Mouse (Mus musculus) neural tube, embryonic 10.5 days (tissue): ENCODE measurements around the gene Clstn1.

Experiments used
- DNase-seq: peaks from one replicate; pipeline ENCODE4 v3.0.0-alpha.2; 2017; ENCODE audit warnings: low spot score; ENCODE audit errors: extremely low spot score

Clstn1 gene

GRCm38 (mm10) chr4:149628372-149628771 lies 42.1 kb downstream of the Clstn1 start:
- DNase-seq, result no peak

GRCm38 (mm10) chr4:149628810-149629209 lies 42.5 kb downstream of the Clstn1 start:
- no peak for DNase-seq

DNA sequence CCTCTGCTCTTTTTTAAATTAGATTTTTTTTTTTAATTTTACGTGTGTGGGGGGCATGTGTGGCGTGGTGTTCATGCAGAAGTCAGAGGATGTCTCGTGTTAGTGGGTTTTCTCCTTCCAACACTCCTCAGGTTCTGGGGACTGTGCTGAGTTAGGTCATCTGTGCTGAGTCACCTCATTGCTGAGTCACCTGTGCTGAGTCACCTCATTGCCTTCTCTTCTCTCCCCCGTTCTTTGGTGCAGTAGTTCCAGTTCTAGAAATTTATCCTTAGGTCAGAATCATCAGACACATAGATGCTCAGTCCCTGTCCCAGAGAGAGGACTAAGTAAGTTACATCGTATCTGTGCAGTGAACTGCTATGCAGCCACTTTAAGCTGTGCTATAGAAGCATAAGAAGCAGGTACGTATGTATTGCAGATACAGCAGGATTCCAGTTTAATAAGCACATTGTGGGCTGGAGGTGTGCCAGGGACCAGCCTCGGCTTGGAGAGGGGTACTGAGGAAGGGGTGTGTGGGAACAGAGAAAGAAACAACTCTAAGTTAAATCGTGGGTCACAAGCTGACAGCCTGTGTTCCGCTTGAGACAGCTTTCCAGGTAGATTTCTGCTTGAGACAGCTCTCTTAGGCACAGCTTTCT lies 46.5 kb downstream of the Clstn1 start:
- DNase-seq, result no peak

GRCm38 (mm10) chr4:149634157-149634556 lies 47.9 kb downstream of the Clstn1 start:
- DNase-seq, result no peak

DNA sequence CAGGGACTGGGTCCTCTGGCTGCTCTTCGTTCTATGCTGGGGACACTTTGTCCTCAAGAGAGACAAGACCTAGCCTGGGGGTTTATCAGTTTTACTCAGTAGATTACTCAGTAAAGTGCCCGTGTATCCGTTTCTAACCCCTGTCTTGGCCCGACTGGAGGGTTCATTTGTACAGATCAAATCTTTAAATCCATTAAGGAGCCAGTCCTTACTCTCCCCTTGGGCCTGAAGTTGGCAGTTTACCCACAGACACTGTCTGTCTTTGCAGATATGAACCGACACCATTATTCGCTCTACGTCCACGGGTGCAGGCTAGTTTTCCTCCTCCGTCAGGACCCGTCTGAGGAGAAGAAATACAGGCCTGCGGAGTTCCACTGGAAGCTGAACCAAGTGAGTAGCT lies 48.7 kb downstream of the Clstn1 start:
- DNase-seq, result no peak

DNA sequence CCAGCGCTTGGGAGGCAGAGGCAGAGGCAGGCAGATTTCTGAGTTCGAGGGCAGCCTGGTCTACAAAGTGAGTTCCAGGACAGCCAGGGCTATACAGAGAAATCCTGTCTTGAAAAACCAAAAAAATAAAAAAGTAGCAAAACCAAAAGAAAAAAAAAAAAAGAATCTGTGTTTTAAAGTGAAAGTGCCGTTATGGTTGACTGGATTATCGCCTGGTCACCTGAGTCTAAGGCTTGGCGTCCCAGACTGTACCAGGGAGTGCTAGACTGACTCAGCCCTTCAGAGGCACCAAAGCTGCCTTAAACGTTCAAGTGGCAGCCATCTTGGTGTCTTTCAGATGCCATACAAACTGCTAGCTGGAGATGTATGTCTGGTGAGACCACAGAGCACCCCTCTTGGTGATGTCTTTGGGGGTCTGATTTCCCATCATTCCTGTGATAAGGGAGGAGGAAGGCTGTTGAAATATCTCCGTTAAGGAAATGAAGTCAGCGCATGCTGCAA lies 49.7 kb downstream of the Clstn1 start:
- DNase-seq, result no peak

DNA sequence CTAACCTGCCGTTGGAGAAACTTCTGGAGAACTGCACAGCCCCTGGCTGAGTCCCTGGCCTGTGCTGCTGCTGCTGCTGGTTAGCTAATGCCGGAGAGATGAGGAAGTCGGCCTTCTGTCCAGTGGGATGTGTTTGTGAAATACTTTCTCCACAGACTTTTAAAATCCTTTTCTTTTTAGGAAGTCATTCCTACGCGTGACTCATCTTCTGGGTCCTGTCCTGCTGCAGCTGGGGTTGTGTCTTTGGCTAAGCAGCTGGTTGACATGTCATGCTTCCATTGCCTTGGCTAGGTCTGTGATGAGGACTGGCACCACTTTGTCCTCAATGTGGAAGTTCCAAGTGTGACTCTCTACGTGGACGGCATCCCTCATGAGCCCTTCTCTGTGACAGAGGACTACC lies 51.7 kb downstream of the Clstn1 start:
- DNase-seq, result no peak

- DNase-seq, result no peak
Observed at GRCm38 (mm10) chr4:149640831-149641230, 54.6 kb downstream of the Clstn1 start.

GRCm38 (mm10) chr4:149641400-149641799 lies 55.1 kb downstream of the Clstn1 start:
- DNase-seq, result no peak

DNA sequence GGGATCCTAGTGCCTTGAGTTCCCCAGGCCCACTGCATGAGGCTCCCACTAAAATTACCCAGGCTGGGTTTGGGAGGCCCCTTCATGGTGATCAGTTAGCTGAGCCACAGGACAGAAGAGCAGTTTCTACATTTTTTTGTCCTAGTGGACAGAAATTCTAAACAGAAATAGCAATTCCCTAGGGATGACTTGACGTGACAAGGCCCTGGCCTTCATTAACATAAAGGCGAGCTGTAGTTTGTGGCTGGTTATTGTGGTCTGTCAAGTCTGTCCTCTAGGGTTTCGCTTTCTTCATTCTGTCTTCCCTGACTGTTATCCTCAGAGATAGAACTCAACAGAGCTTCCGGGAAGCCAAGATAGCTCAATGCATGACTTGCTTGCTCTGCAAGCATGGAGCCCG lies 55.7 kb downstream of the Clstn1 start:
- no peak for DNase-seq

- DNase-seq, result no peak
Observed at GRCm38 (mm10) chr4:149645761-149646160, 59.5 kb downstream of the Clstn1 start.

GRCm38 (mm10) chr4:149648031-149648805 lies 62.0 kb downstream of the Clstn1 start:
- DNase-seq, result no peak

DNA sequence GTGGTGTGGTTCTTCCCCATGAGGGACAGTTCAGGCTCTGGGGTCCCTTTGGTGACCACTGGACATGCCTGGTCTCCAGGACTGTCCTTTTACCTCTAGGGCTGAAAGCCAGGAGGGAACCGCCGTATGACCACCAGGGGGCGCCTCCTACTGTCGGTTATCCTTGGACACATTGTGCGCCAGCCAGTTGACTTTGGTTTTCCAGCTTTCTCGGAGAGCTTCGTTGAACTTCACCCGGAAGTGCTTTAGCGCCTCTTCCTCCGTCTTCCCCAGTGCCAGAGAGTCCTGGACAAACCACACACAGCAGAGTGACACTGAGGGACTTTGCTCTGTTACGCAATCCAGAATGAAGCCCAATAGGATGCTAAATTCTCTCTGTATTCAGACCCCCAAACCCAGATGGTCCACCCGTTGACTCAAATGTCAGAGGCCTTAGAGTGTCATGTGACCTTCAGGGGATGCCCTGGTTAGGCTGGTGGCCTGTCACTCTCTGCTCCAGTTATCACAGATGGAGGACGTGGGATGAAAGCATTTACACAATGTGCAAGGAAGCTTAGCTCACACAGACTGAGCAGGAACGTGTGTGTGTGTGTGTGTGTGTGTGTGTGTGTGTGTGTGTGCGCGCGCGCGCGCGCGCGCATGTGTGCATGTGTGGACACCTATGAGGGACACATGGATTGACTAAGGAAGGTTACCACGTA lies 64.4 kb downstream of the Clstn1 start:
- DNase-seq, result peak; percentile 75

- peak; percentile 39 for DNase-seq
Observed at GRCm38 (mm10) chr4:149654232-149654631, 68.0 kb downstream of the Clstn1 start.

DNA sequence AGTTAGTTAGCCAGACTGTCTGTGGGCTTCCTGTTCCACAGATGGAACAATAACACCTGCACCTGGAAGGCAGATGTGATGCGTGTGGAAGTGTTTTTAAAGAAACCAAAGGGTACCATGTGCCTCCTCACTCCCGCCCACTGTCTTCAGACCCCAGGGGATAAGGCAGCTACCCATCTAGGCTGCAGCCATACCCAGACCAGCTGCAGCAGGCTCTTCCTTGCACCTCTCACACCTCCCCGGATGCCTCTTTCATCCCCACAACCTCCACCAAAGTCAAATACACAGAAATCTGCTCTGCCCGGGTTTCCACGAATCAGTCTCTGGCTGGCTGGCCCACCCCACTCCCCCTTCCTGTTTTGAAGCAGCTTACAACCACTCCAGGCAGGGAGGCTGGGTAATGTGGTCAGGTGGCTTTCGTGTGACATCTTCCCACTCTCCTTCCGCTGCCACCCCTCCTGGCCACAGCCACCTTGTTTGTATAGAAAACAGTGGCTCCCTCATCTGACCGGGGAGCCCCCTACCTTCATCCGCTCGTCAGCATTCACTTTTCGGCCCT lies 71.7 kb downstream of the Clstn1 start:
- DNase-seq, result no peak

DNA sequence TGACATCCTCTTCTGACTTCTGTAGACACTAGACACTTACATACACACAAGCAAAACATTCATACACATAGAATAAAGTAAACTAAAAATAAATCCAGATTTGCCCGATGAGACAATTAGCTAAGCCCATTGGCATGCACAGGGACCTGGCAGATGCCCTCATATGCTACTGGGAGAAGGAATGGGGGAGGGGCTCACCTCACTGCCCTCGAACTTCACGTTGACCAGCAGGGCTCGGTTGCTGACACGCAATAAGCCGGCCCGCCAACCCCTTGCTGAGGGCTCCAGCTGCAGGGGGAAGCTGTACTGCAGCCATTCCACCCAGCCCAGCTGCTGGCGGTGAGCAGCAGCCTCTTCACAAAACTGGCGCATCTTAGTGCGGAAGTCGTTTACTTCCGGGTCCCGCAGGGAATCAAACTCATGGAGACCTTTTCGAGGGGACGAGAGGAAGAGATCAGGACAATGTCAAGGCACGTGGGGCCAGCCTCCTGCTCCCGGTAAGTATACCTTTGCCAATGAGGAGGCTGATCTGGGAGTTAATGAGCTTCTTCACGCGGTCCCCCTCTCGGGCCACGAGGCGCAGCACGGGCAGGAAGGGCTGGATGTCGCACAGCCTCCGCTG lies 73.3 kb downstream of the Clstn1 start:
- no peak for DNase-seq

DNA sequence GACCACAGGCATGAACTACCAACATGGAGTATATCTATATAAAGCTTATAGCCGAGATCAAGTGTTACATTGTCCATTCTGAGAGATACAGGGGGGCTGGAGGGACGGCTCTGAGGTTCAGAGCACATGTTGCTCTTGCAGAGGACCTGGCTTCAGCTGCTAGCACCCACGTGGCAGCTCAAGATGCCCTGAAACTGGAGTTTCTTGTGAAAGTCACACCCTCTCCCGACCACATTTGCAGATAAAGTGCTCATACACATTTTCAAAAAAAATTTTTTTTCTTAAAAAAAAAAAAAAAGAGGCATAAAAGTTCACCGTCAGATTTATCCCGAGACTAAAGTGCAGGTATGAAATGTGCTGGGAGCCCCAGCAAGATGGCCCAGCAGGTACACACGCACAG lies 74.3 kb downstream of the Clstn1 start:
- no peak for DNase-seq

DNA sequence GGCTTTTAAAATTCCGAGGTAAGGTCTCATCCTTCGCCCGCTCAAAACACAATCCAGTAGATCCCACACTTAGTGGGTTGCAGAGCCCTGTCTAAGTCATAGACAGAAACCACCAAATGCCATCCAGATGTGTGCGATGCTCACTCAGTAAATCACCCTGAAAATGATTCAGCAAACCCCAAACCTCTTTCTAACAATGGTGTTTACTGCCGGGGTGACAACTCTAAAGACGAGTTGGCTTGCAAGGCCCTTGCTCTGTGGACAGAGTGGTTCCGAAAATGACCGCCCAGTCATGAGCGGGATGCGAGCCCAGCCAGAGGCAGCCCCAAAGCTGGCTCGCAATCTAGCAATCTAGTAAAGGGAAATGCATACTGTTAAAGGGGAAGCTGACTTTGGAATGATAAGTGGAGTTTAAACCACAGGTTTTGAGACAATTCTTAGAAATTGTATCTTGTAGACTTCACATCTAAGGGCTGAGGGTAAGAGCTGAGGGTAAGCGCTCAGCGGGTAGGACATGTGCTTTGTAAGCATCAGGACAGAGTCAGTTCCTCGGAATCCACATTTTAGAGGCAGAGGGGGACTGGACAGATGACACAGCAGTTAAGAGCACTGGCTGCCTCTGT lies 75.8 kb downstream of the Clstn1 start:
- DNase-seq, result no peak

GRCm38 (mm10) chr4:149663849-149664503 lies 77.7 kb downstream of the Clstn1 start:
- DNase-seq, result no peak

- DNase-seq, result no peak
Observed at GRCm38 (mm10) chr4:149665016-149665691, 78.9 kb downstream of the Clstn1 start.
